Mouse (Mus musculus) hindbrain, embryonic 10.5 days (tissue): ENCODE results near the gene Junb. TPM values are rescaled to one million over a fixed set of nuclear protein-coding genes. Genes with fewer than 3 reads are reported as not detected.

Experiments used
- DNase-seq: peaks from one replicate; pipeline ENCODE4 v3.0.0-alpha.2; 2017; ENCODE audit warnings: low spot score
- H3K27ac ChIP-seq: fragments of 300-500 bp; sonication (generic); 2 replicates; pipeline ENCODE4 v1.5.1; 2016; ENCODE audit warnings: mild to moderate bottlenecking, moderate library complexity
- H3K27me3 ChIP-seq: fragments of 300-500 bp; sonication (generic); 2 replicates; pipeline ENCODE4 v1.6.1; 2016; ENCODE audit warnings: mild to moderate bottlenecking; ENCODE audit not compliant: poor library complexity, insufficient read depth, severe bottlenecking
- H3K36me3 ChIP-seq: fragments of 300-500 bp; sonication (generic); 2 replicates; pipeline ENCODE4 v1.6.1; 2016; ENCODE audit warnings: mild to moderate bottlenecking, moderate library complexity
- H3K4me1 ChIP-seq: fragments of 300-500 bp; sonication (generic); replicated peaks from 2 replicates; pipeline ENCODE4 v1.6.1; 2016; ENCODE audit warnings: mild to moderate bottlenecking
- H3K4me3 ChIP-seq: fragments of 300-500 bp; sonication (generic); 2 replicates; pipeline ENCODE4 v1.5.1; 2016; ENCODE audit warnings: mild to moderate bottlenecking, moderate library complexity
- H3K9me3 ChIP-seq: fragments of 300-500 bp; sonication (generic); 2 replicates; pipeline ENCODE4 v1.6.1; 2016; ENCODE audit warnings: mild to moderate bottlenecking, moderate library complexity
- WGBS: fragments of 180-500 bp; shearing (Covaris S2); methylation state at CpG from one replicate; pipeline ENCODE4 v1.1.7; 2016; 5-methylcytosine and 5-hydroxymethylcytosine counted together
- polyA plus RNA-seq: library from polyadenylated mRNA; unstranded; fragments of >200 nt; fragmentation: Nextera tagmentation; extraction: Ambion mirVana; gene quantifications from 2 replicates; pipeline ENCODE4 v1.2.1, GENCODE M21; 2016

Gene Junb
- polyA plus RNA-seq, 1 experiment from 2014 or later: 8.7 TPM

DNA sequence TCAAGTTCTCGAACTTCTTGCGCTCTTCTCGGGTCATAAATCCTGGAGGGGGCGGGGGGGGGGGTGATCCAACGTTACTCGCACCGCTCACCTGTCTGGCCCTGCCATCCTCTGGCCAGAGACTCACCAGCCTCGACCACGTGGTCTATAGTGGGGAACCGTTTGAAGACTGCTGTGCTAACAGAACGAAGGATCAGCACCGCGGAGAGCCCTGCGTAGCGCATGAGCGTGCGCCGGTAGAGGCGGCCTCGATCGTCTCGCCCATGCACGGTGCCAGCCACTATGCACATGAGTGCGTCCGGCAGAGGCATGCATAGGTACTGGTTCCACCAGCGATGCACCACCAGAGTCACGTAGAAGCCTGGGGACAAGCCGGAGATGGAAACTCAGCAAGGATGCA is 32.7 kb upstream of the Junb start:
- DNase-seq: no peak
- Histone ChIP-seq H3K36me3 (no peaks in the 10 kb centered on the region), H3K27me3 (peaks cover 84% of the 10 kb centered on the region), H3K9me3 (no peaks in the 10 kb centered on the region), H3K27ac (no peak overlapping the region), H3K4me3 (0 out of 2 replicates have a peak overlapping the region, but pooled peaks have one; percentile 6), H3K4me1 (peaks cover 22% of the 10 kb centered on the region)
- 19% methylated on average over 28 of the region's 28 CpGs for WGBS

DNA sequence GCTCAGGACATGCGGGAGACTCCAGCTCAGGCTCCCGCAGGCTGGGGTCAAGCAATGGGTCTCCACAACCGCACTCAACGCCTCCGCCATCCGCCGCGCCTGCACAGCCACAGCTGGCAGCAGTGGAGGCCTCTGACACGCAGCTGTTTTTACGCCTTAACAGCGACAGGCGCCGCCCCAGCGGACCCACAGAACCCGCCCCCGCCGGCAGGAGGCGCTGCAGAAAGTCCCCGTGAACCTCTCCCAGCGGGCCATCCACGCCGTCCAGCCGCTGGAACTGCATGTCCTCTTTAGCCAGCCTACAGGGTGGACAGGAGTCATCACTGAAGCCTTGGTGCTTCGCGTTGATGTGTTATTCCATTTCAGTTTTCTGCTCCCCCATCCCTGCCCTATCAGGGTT is 29.2 kb upstream of the Junb start:
- Histone ChIP-seq H3K4me1 (peaks cover 9% of the 10 kb centered on the region; the same call in 1 of the 2 replicates), H3K9me3 (no peaks in the 10 kb centered on the region), H3K27me3 (peaks cover 54% of the 10 kb centered on the region), H3K4me3 (0 out of 2 replicates have a peak overlapping the region, but pooled peaks have one; percentile 16), H3K27ac (no peak overlapping the region), H3K36me3 (no peaks in the 10 kb centered on the region)
- WGBS: 19% methylated on average over 25 of the region's 25 CpGs
- peak; percentile 32 for DNase-seq

DNA sequence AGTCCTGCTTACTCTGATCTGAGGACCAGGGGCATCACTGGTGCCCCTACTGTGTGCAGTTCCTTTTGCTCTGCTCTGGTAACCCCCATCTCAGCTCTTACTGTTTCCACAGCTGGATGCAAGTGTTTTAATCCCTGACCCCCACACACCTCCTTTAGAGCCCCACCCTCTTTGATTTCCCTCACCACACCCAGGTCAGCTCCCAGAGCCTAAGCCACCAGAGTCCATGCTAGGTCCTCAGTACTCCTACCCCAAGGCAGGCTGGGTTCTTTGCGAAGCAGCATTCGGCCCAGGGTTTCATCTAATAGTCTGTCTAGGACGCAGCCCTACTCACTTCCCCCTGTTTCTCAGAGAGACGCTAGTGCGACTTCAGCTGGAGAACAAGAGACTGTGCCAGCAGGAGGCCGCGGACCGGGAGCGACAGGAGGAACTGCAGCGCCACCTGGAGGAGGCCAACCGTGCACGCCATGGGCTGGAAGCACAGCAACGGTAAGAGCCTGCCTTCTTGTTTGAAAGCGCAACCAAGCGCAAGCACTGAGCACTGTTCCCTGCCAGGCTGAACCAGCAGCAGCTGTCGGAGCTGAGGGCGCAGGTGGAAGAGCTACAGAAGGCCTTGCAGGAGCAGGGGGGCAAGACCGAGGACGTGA is 19.3 kb upstream of the Junb start:
- Histone ChIP-seq H3K4me1 (peaks cover 19% of the 10 kb centered on the region), H3K4me3 (peak overlapping the region; percentile 36), H3K9me3 (no peaks in the 10 kb centered on the region), H3K36me3 (no peaks in the 10 kb centered on the region), H3K27ac (peak overlapping the region; percentile 72), H3K27me3 (peaks cover 47% of the 10 kb centered on the region)
- DNase-seq: peak; percentile 89
- WGBS: 4% methylated on average over 19 of the region's 19 CpGs

GRCm38 (mm10) chr8:84996978-84997377 is 18.5 kb upstream of the Junb start:
- Histone ChIP-seq H3K4me1 (peaks cover 19% of the 10 kb centered on the region), H3K36me3 (no peaks in the 10 kb centered on the region), H3K4me3 (no peak overlapping the region), H3K9me3 (no peaks in the 10 kb centered on the region), H3K27ac (no peak overlapping the region), H3K27me3 (peaks cover 47% of the 10 kb centered on the region)
- 76% methylated on average over 5 of the region's 5 CpGs for WGBS
- no peak for DNase-seq

GRCm38 (mm10) chr8:84995680-84996079 is 17.2 kb upstream of the Junb start:
- no peak overlapping the region for H3K27ac ChIP-seq
- WGBS: 32% methylated on average over 25 of the region's 25 CpGs

GRCm38 (mm10) chr8:84994375-84994774 is 15.9 kb upstream of the Junb start:
- H3K36me3 ChIP-seq: no peaks in the 10 kb centered on the region
- no peak overlapping the region for H3K4me3 ChIP-seq
- no peaks in the 10 kb centered on the region for H3K9me3 ChIP-seq
- peaks cover 37% of the 10 kb centered on the region for H3K4me1 ChIP-seq
- 90% methylated on average over 9 of the region's 9 CpGs for WGBS
- peaks cover 48% of the 10 kb centered on the region for H3K27me3 ChIP-seq
- DNase-seq: no peak
- H3K27ac ChIP-seq: no peak overlapping the region

More at GRCm38 (mm10) chr8:84995680-84996079, 17.2 kb upstream of the Junb start:
- H3K4me1 ChIP-seq: peaks cover 26% of the 10 kb centered on the region
- peaks cover 47% of the 10 kb centered on the region for H3K27me3 ChIP-seq
- H3K4me3 ChIP-seq: peak overlapping the region; percentile 7; the same call in 1 of the 2 replicates
- no peaks in the 10 kb centered on the region for H3K36me3 ChIP-seq
- H3K9me3 ChIP-seq: no peaks in the 10 kb centered on the region
- DNase-seq: peak; percentile 24

- WGBS: 1% methylated on average over 15 of the region's 15 CpGs
- peaks cover 62% of the 10 kb centered on the region for H3K27me3 ChIP-seq
- peak overlapping the region; percentile 89 for H3K27ac ChIP-seq
- no peak for DNase-seq
- H3K4me1 ChIP-seq: peaks cover 37% of the 10 kb centered on the region
- H3K36me3 ChIP-seq: no peaks in the 10 kb centered on the region
- H3K4me3 ChIP-seq: peak overlapping the region; percentile 66
- H3K9me3 ChIP-seq: no peaks in the 10 kb centered on the region
Measured at GRCm38 (mm10) chr8:84990836-84991235, 12.3 kb upstream of the Junb start.

DNA sequence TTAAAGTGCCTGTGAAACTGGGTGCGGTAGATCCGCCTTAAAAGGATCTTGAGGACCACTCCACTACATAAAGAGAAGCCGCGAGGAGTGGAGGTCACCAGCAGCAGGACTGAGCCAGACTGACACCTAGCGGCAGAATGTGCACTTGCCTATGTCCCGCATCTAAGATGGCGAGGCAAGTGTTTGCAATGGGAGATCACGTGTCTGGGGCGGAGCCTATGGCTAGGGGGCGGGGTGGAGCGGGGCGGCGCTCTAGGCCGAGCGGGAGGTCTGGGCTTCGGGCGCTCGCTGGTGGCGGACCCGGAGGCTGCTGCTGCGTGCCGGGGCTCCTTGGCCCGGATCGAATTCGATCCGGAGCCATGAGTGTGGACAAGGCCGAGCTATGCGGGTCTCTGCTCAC is 11.8 kb upstream of the Junb start, which contains the start of gene Hook2:
Gene Hook2, plus strand, starts transcription at position 255 of the 400 bp plus-strand sequence.
- under 1% methylated on average over 28 of the region's 28 CpGs for WGBS
- Histone ChIP-seq H3K27ac (peak within 1 kb of the TSS; percentile 89), H3K9me3 (no peaks in the 10 kb centered on the region), H3K4me1 (peaks cover 37% of the 10 kb centered on the region), H3K4me3 (peak within 1 kb of the TSS; percentile 66), H3K36me3 (no peaks in the 10 kb centered on the region), H3K27me3 (peaks cover 61% of the 10 kb centered on the region)
- DNase-seq: peak; percentile 98

GRCm38 (mm10) chr8:84989810-84990209 is 11.3 kb upstream of the Junb start:
- Histone ChIP-seq H3K27me3 (peaks cover 61% of the 10 kb centered on the region), H3K4me3 (peak overlapping the region; percentile 66), H3K9me3 (no peaks in the 10 kb centered on the region), H3K36me3 (no peaks in the 10 kb centered on the region), H3K4me1 (peaks cover 41% of the 10 kb centered on the region), H3K27ac (peak overlapping the region; percentile 89)
- peak; percentile 90 for DNase-seq
- WGBS: 0% methylated on average over 15 of the region's 15 CpGs

DNA sequence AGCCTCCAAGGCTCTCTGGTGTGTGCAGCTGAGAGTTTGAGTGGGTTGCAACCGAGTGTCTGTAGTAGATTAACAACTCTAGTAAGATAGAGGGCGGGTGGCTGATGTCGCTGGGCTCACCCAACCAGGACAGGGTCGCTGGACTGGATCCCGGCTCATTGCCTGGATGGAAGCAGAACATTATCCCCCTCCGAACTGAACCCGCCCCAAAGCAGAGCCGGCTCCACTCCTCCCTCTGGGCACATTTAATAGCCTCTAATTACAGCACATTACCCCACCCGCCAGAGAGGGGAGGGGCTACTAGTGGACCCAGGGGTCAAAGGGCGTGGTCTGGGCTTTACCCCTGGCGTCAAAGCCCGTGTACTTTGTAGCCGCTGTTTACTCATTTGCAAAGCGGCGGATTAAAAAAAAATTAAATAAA is 10.8 kb upstream of the Junb start:
- no peak for DNase-seq
- Histone ChIP-seq H3K4me1 (peaks cover 46% of the 10 kb centered on the region), H3K36me3 (no peaks in the 10 kb centered on the region), H3K4me3 (peak overlapping the region; percentile 66), H3K27me3 (peaks cover 61% of the 10 kb centered on the region), H3K27ac (peak overlapping the region; percentile 24; the same call in 1 of the 2 replicates), H3K9me3 (no peaks in the 10 kb centered on the region)
- 13% methylated on average over 15 of the region's 15 CpGs for WGBS

DNA sequence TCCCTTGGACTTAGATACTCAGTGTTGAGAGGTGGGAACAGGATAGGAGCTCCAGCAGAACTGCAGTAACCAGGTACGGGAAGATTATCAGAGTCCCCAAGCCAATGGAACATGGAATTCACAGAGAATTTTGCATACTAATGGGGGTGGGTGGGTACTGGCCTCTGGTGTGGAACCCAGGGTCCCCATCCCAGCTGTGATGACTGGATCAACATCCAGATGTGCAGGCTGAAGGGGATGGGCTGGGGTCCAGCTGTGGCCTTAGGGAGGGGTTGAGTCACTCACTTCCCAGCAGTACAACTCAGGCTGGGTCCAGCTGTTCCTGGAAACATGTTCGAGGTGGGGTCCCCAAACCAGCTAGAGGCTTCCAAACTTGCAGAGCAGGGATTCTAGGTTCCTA is 9.4 kb upstream of the Junb start:
- no peak for DNase-seq
- Histone ChIP-seq H3K27ac (no peak overlapping the region), H3K27me3 (peaks cover 60% of the 10 kb centered on the region), H3K9me3 (no peaks in the 10 kb centered on the region), H3K36me3 (no peaks in the 10 kb centered on the region), H3K4me3 (no peak overlapping the region), H3K4me1 (peaks cover 49% of the 10 kb centered on the region)
- 68% methylated on average over 2 of the region's 2 CpGs for WGBS

GRCm38 (mm10) chr8:84987388-84987787 is 8.9 kb upstream of the Junb start:
- WGBS: 78% methylated on average over 5 of the region's 5 CpGs
- Histone ChIP-seq H3K36me3 (no peaks in the 10 kb centered on the region), H3K27ac (no peak overlapping the region), H3K27me3 (peaks cover 65% of the 10 kb centered on the region), H3K4me1 (peaks cover 53% of the 10 kb centered on the region), H3K9me3 (no peaks in the 10 kb centered on the region), H3K4me3 (no peak overlapping the region)
- no peak for DNase-seq

GRCm38 (mm10) chr8:84986379-84986945 is 7.9 kb upstream of the Junb start:
- H3K4me3 ChIP-seq: peak overlapping the region; percentile 66
- peaks cover 62% of the 10 kb centered on the region for H3K4me1 ChIP-seq
- H3K27me3 ChIP-seq: peaks cover 74% of the 10 kb centered on the region
- no peaks in the 10 kb centered on the region for H3K36me3 ChIP-seq
- no peaks in the 10 kb centered on the region for H3K9me3 ChIP-seq
- DNase-seq: no peak
- 47% methylated on average over 8 of the region's 8 CpGs for WGBS
- peak overlapping the region; percentile 84; the same call in 1 of the 2 replicates for H3K27ac ChIP-seq
